Mouse (Mus musculus): ENCODE measurements at regions not wholly inside any gene's neighbourhood (a gene's known extent, or its start where the extent isn't known, plus 50 kb on each side); places are given as distances from the start of the nearest gene placed in this dataset.

- WGBS, result 77% methylated on average over 2 of the region's 2 CpGs
- Histone ChIP-seq H3K9me3 (replicated peaks; ENCODE audit: control insufficient read depth, low read length) (no peaks in the 10 kb centered on the region), H3K9ac (ENCODE audit: low read length) (no peak overlapping the region), H3K36me3 (ENCODE audit: control insufficient read depth, insufficient read depth, low read length) (no peaks in the 10 kb centered on the region), H3K4me1 (ENCODE audit: control insufficient read depth, insufficient read depth, low read length) (no peaks in the 10 kb centered on the region), H3K27me3 (ENCODE audit: control insufficient read depth, insufficient read depth, low read length) (no peaks in the 10 kb centered on the region), H3K4me2 (ENCODE audit: low read depth, low read length) (no peak overlapping the region), H3K27ac (ENCODE audit: low read length) (no peak overlapping the region), H3K4me3 (replicated peaks; ENCODE audit: low read length) (no peak overlapping the region)
- ATAC-seq (ENCODE audit: insufficient read depth, low FRiP score), result no peak
These were observed 204.3 kb downstream of the Fam84b start for GRCm38 (mm10) chr15:60649252-60649651.

- H3K4me3 ChIP-seq (replicated peaks; ENCODE audit: low read length), result no peak overlapping the region
- no peaks in the 10 kb centered on the region for H3K9me3 ChIP-seq (replicated peaks; ENCODE audit: control insufficient read depth, low read length)
- no peak overlapping the region for H3K4me2 ChIP-seq (ENCODE audit: low read depth, low read length)
- no peak for ATAC-seq (ENCODE audit: insufficient read depth, low FRiP score)
- no peaks in the 10 kb centered on the region for H3K4me1 ChIP-seq (ENCODE audit: control insufficient read depth, insufficient read depth, low read length)
- 83% methylated on average over 1 of the region's 1 CpGs for WGBS
- H3K9ac ChIP-seq (ENCODE audit: low read length), result no peak overlapping the region
- H3K27ac ChIP-seq (ENCODE audit: low read length), result no peak overlapping the region
- H3K36me3 ChIP-seq (ENCODE audit: control insufficient read depth, insufficient read depth, low read length), result no peaks in the 10 kb centered on the region
- H3K27me3 ChIP-seq (ENCODE audit: control insufficient read depth, insufficient read depth, low read length), result no peaks in the 10 kb centered on the region
These were observed 211.8 kb downstream of the Fam84b start for GRCm38 (mm10) chr15:60641770-60642169.

GRCm38 (mm10) chr15:60633457-60633850, 220.1 kb downstream of the Fam84b start:
- Histone ChIP-seq H3K9me3 (replicated peaks; ENCODE audit: control insufficient read depth, low read length) (no peaks in the 10 kb centered on the region), H3K36me3 (ENCODE audit: control insufficient read depth, insufficient read depth, low read length) (no peaks in the 10 kb centered on the region), H3K27ac (ENCODE audit: low read length) (no peak overlapping the region), H3K4me3 (replicated peaks; ENCODE audit: low read length) (no peak overlapping the region), H3K9ac (ENCODE audit: low read length) (no peak overlapping the region), H3K27me3 (ENCODE audit: control insufficient read depth, insufficient read depth, low read length) (no peaks in the 10 kb centered on the region), H3K4me1 (ENCODE audit: control insufficient read depth, insufficient read depth, low read length) (no peaks in the 10 kb centered on the region), H3K4me2 (ENCODE audit: low read depth, low read length) (no peak overlapping the region)
- ATAC-seq (ENCODE audit: insufficient read depth, low FRiP score), result no peak
- 74% methylated on average over 3 of the region's 3 CpGs for WGBS

- H3K9me3 ChIP-seq (replicated peaks; ENCODE audit: control insufficient read depth, low read length), result no peaks in the 10 kb centered on the region
- H3K4me1 ChIP-seq (ENCODE audit: control insufficient read depth, insufficient read depth, low read length), result no peaks in the 10 kb centered on the region
- H3K27me3 ChIP-seq (ENCODE audit: control insufficient read depth, insufficient read depth, low read length), result no peaks in the 10 kb centered on the region
- no peak overlapping the region for H3K27ac ChIP-seq (ENCODE audit: low read length)
- H3K9ac ChIP-seq (ENCODE audit: low read length), result no peak overlapping the region
- H3K36me3 ChIP-seq (ENCODE audit: control insufficient read depth, insufficient read depth, low read length), result no peaks in the 10 kb centered on the region
- ATAC-seq (ENCODE audit: insufficient read depth, low FRiP score), result no peak
- H3K4me3 ChIP-seq (replicated peaks; ENCODE audit: low read length), result no peak overlapping the region
- no peak overlapping the region for H3K4me2 ChIP-seq (ENCODE audit: low read depth, low read length)
- WGBS, result 60% methylated on average over 4 of the region's 4 CpGs
These were observed 220.7 kb downstream of the Fam84b start for GRCm38 (mm10) chr15:60632789-60633456.

GRCm38 (mm10) chr15:60630756-60631402, 222.7 kb downstream of the Fam84b start:
- no peaks in the 10 kb centered on the region for H3K27me3 ChIP-seq (ENCODE audit: control insufficient read depth, insufficient read depth, low read length)
- no peak overlapping the region for H3K4me2 ChIP-seq (ENCODE audit: low read depth, low read length)
- H3K27ac ChIP-seq (ENCODE audit: low read length), result no peak overlapping the region
- H3K36me3 ChIP-seq (ENCODE audit: control insufficient read depth, insufficient read depth, low read length), result no peaks in the 10 kb centered on the region
- no peaks in the 10 kb centered on the region for H3K9me3 ChIP-seq (replicated peaks; ENCODE audit: control insufficient read depth, low read length)
- no peak overlapping the region for H3K9ac ChIP-seq (ENCODE audit: low read length)
- no peak overlapping the region for H3K4me3 ChIP-seq (replicated peaks; ENCODE audit: low read length)
- ATAC-seq (ENCODE audit: insufficient read depth, low FRiP score), result no peak
- H3K4me1 ChIP-seq (ENCODE audit: control insufficient read depth, insufficient read depth, low read length), result no peaks in the 10 kb centered on the region
- WGBS, result 75% methylated on average over 7 of the region's 7 CpGs

- Histone ChIP-seq H3K36me3 (ENCODE audit: control insufficient read depth, insufficient read depth, low read length) (no peaks in the 10 kb centered on the region), H3K27me3 (ENCODE audit: control insufficient read depth, insufficient read depth, low read length) (no peaks in the 10 kb centered on the region), H3K9me3 (replicated peaks; ENCODE audit: control insufficient read depth, low read length) (no peaks in the 10 kb centered on the region), H3K4me1 (ENCODE audit: control insufficient read depth, insufficient read depth, low read length) (no peaks in the 10 kb centered on the region), H3K27ac (ENCODE audit: low read length) (no peak overlapping the region), H3K4me3 (replicated peaks; ENCODE audit: low read length) (no peak overlapping the region), H3K4me2 (ENCODE audit: low read depth, low read length) (no peak overlapping the region), H3K9ac (ENCODE audit: low read length) (no peak overlapping the region)
- no peak for ATAC-seq (ENCODE audit: insufficient read depth, low FRiP score)
- 69% methylated on average over 2 of the region's 2 CpGs for WGBS
These were observed 234.8 kb downstream of the Fam84b start for GRCm38 (mm10) chr15:60618801-60619200.

GRCm38 (mm10) chr15:60617371-60617770, 236.2 kb downstream of the Fam84b start:
- H3K27ac ChIP-seq (ENCODE audit: low read length), result no peak overlapping the region
- H3K9ac ChIP-seq (ENCODE audit: low read length), result no peak overlapping the region
- ATAC-seq (ENCODE audit: insufficient read depth, low FRiP score), result no peak

GRCm38 (mm10) chr15:60601885-60602284, 251.7 kb downstream of the Fam84b start:
- H3K9me3 ChIP-seq (replicated peaks; ENCODE audit: control insufficient read depth, low read length), result no peaks in the 10 kb centered on the region
- H3K4me2 ChIP-seq (ENCODE audit: low read depth, low read length), result no peak overlapping the region
- H3K27me3 ChIP-seq (ENCODE audit: control insufficient read depth, insufficient read depth, low read length), result no peaks in the 10 kb centered on the region
- no peak overlapping the region for H3K9ac ChIP-seq (ENCODE audit: low read length)
- no peak overlapping the region for H3K4me3 ChIP-seq (replicated peaks; ENCODE audit: low read length)
- ATAC-seq (ENCODE audit: insufficient read depth, low FRiP score), result no peak
- no peaks in the 10 kb centered on the region for H3K36me3 ChIP-seq (ENCODE audit: control insufficient read depth, insufficient read depth, low read length)
- H3K27ac ChIP-seq (ENCODE audit: low read length), result no peak overlapping the region
- H3K4me1 ChIP-seq (ENCODE audit: control insufficient read depth, insufficient read depth, low read length), result no peaks in the 10 kb centered on the region

More at GRCm38 (mm10) chr15:60617371-60617770, 236.2 kb downstream of the Fam84b start:
- Histone ChIP-seq H3K36me3 (ENCODE audit: control insufficient read depth, insufficient read depth, low read length) (no peaks in the 10 kb centered on the region), H3K4me3 (replicated peaks; ENCODE audit: low read length) (no peak overlapping the region), H3K4me1 (ENCODE audit: control insufficient read depth, insufficient read depth, low read length) (no peaks in the 10 kb centered on the region), H3K4me2 (ENCODE audit: low read depth, low read length) (no peak overlapping the region), H3K27me3 (ENCODE audit: control insufficient read depth, insufficient read depth, low read length) (no peaks in the 10 kb centered on the region), H3K9me3 (replicated peaks; ENCODE audit: control insufficient read depth, low read length) (no peaks in the 10 kb centered on the region)
- WGBS, result 64% methylated on average over 2 of the region's 2 CpGs

GRCm38 (mm10) chr15:60577084-60577483, 276.5 kb downstream of the Fam84b start:
- 83% methylated on average over 5 of the region's 5 CpGs for WGBS

More at GRCm38 (mm10) chr15:60577084-60577483, 276.5 kb downstream of the Fam84b start:
- no peak for ATAC-seq (ENCODE audit: insufficient read depth, low FRiP score)
- Histone ChIP-seq H3K4me1 (ENCODE audit: control insufficient read depth, insufficient read depth, low read length) (no peaks in the 10 kb centered on the region), H3K9ac (ENCODE audit: low read length) (no peak overlapping the region), H3K27me3 (ENCODE audit: control insufficient read depth, insufficient read depth, low read length) (no peaks in the 10 kb centered on the region), H3K36me3 (ENCODE audit: control insufficient read depth, insufficient read depth, low read length) (no peaks in the 10 kb centered on the region), H3K9me3 (replicated peaks; ENCODE audit: control insufficient read depth, low read length) (no peaks in the 10 kb centered on the region), H3K4me2 (ENCODE audit: low read depth, low read length) (no peak overlapping the region), H3K27ac (ENCODE audit: low read length) (no peak overlapping the region), H3K4me3 (replicated peaks; ENCODE audit: low read length) (no peak overlapping the region)

Data from stomach, embryonic 16.5 days (tissue).